Mouse (Mus musculus) ES-E14 (cell line): Measurements from ENCODE around the gene C1rl. TPM values are rescaled to one million over a fixed set of nuclear protein-coding genes. Genes with fewer than 3 reads are reported as not detected.
"Not testable (repeated sequence)": the region's sequence is repeated elsewhere in the genome, so short reads cannot be mapped to it uniquely, and the experiment has no call there.

Experiments used
- DNase-seq: peaks from one replicate; pipeline ENCODE4 v3.0.0-alpha.2; 2013; ENCODE audit warnings: low read depth, low spot score
- H3K27ac ChIP-seq: 2 replicates; pipeline ENCODE4 v1.5.1; 2012; ENCODE audit warnings: low read depth, mild to moderate bottlenecking, low read length, moderate library complexity, mixed read lengths; ENCODE audit not compliant: poor library complexity, insufficient read depth, severe bottlenecking
- H3K36me3 ChIP-seq: 2 replicates; pipeline ENCODE4 v1.6.1; 2012; ENCODE audit warnings: mild to moderate bottlenecking, low read length, moderate library complexity, mixed read lengths; ENCODE audit not compliant: control insufficient read depth, poor library complexity, insufficient read depth, severe bottlenecking
- H3K4me1 ChIP-seq, 2 experiments: fragments of 150-350 bp in 1 of 2; sonication (generic) in 1 of 2; 2 replicates each; pipeline ENCODE4 v1.6.1; 2012; ENCODE audit warnings: low read length in 2 of 2, mild to moderate bottlenecking in 1 of 2, mixed read lengths in 1 of 2; ENCODE audit not compliant: control insufficient read depth in 2 of 2, insufficient read depth in 2 of 2, poor library complexity in 1 of 2
- H3K4me3 ChIP-seq, 2 experiments: fragments of 150-350 bp in 1 of 2; sonication (generic) in 1 of 2; 2 replicates each; pipeline ENCODE4 v1.5.1; 2012; ENCODE audit warnings: low read length in 2 of 2, low read depth in 1 of 2, mild to moderate bottlenecking in 1 of 2, mixed read lengths in 1 of 2; ENCODE audit not compliant: insufficient read depth in 1 of 2, poor library complexity in 1 of 2, severe bottlenecking in 1 of 2
- H3K9ac ChIP-seq: 2 replicates; pipeline ENCODE4 v1.6.1; 2012; ENCODE audit warnings: low read depth, mild to moderate bottlenecking, low read length, mixed read lengths; ENCODE audit not compliant: poor library complexity, insufficient read depth, severe bottlenecking
- H3K9me3 ChIP-seq: fragments of 150-350 bp; sonication (generic); 2 replicates; pipeline ENCODE4 v1.6.1; 2012; ENCODE audit warnings: low read depth, mild to moderate bottlenecking, low read length; ENCODE audit not compliant: control insufficient read depth, insufficient read depth
- CHD2 ChIP-seq: IDR thresholded peaks from 2 replicates; pipeline ENCODE4 v1.6.1; 2014; ENCODE audit warnings: mild to moderate bottlenecking, low read depth, low read length, inconsistent platforms
- HCFC1 ChIP-seq: IDR thresholded peaks from 2 replicates; pipeline ENCODE4 v1.6.1; 2012; ENCODE audit warnings: low read length, inconsistent platforms, borderline replicate concordance; ENCODE audit not compliant: insufficient read depth
- MAFK ChIP-seq: IDR thresholded peaks from 2 replicates; pipeline ENCODE4 v1.6.1; 2014; ENCODE audit warnings: mild to moderate bottlenecking, low read depth, low read length, inconsistent platforms; ENCODE audit not compliant: insufficient read depth
- ZC3H11A ChIP-seq: IDR thresholded peaks from 2 replicates; pipeline ENCODE4 v1.6.1; 2012; ENCODE audit warnings: low read depth, mild to moderate bottlenecking, inconsistent platforms, low read length, borderline replicate concordance
- ZNF384 ChIP-seq: IDR thresholded peaks from 2 replicates; pipeline ENCODE4 v1.6.1; 2012; ENCODE audit warnings: low read depth, low read length, inconsistent platforms
- in situ Hi-C, 2 experiments: fragments of 600-800 bp; cut with MboI; formaldehyde crosslinking; loops; one replicate each; pipeline ENCODE4 v1.15.1; 2025; ENCODE audit warnings: low sequenced_read_pairs in 2 of 2, inconsistent platforms in 1 of 2; ENCODE audit not compliant: unreplicated experiment in 2 of 2
- total RNA-seq: library from RNA; depleted of rRNA; stranded (reverse); fragments of 300-350 nt; gene quantifications from 2 replicates; pipeline ENCODE4 v1.2.3, GENCODE M21; 2012

The C1rl gene
- total RNA-seq, 1 experiment: 1.0 TPM

DNA sequence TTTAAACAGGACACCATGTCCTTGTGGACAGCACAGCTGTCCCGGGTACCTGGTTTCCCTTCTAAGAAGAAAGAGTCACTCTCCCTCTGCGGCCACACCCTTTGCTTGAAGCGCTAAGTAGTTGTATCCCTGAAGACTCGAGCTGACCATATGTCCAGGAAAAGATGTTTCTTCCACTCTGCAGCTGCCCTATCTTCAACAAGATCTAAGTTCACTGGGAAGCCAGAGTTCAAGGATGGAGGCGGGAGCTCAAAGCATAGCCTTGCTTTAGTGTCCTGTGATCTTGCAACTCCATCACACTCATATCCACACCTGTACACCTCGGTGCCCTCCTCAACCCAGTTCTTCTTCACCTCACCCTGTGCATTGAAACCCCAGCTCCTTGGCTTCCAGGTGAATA lies 19.0 kb downstream of the C1rl start:
- no peak overlapping the region for H3K4me3 ChIP-seq
- in situ Hi-C loops: no loop called here
- H3K4me1 ChIP-seq: peaks cover 0 to 7% of the 10 kb centered on the region in 2 experiments; a peak in 1 of 4 replicates
- DNase-seq: no peak
- no peaks in the 10 kb centered on the region for H3K9me3 ChIP-seq
- H3K27ac ChIP-seq: no peak overlapping the region
- no peak for TF ChIP-seq MAFK
- no peak for TF ChIP-seq HCFC1
- no peak for TF ChIP-seq CHD2
- no peak for TF ChIP-seq ZNF384
- TF ChIP-seq ZC3H11A: no peak
- H3K36me3 ChIP-seq: no peaks in the 10 kb centered on the region
- H3K9ac ChIP-seq: no peak overlapping the region

GRCm38 (mm10) chr6:124512355-124512836 lies 19.5 kb downstream of the C1rl start, which contains the start of gene C1ra:
TSS of gene C1ra (plus strand) at chr6:124512405.
- no peaks in the 10 kb centered on the region for H3K9me3 ChIP-seq
- DNase-seq: no peak
- peaks cover 0 to 7% of the 10 kb centered on the region in 2 experiments; a peak in 1 of 4 replicates for H3K4me1 ChIP-seq
- H3K27ac ChIP-seq: no peak within 1 kb of the TSS
- H3K9ac ChIP-seq: no peak within 1 kb of the TSS
- H3K4me3 ChIP-seq: no peak within 1 kb of the TSS
- in situ Hi-C loops: no loop called here
- TF ChIP-seq HCFC1: no peak
- no peak for TF ChIP-seq MAFK
- TF ChIP-seq CHD2: no peak
- no peak for TF ChIP-seq ZC3H11A
- TF ChIP-seq ZNF384: peak; percentile 69
- H3K36me3 ChIP-seq: no peaks in the 10 kb centered on the region

GRCm38 (mm10) chr6:124517733-124518132 lies 24.8 kb downstream of the C1rl start:
- H3K9ac ChIP-seq, in situ Hi-C loops, H3K4me3 ChIP-seq, H3K36me3 ChIP-seq, H3K4me1 ChIP-seq, H3K9me3 ChIP-seq, DNase-seq, H3K27ac ChIP-seq: not testable (repeated sequence)

DNA sequence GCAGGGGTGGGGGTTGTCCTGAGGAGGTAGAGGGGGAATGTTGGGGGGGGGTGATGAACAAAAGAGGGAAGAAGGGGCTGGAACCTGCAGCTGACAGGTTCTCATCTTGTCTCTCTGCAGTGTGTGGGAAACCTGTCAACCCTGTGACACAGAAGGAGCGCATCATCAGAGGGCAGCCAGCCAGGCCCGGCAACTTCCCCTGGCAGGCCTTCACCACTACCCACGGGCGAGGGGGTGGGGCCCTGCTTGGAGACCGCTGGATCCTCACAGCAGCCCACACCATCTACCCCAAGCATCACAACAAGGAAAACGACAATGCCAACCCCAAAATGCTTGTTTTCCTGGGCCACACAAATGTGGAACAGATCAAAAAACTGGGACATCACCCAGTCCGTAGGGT lies 29.2 kb downstream of the C1rl start:
- in situ Hi-C loops, H3K9ac ChIP-seq, DNase-seq, H3K9me3 ChIP-seq, H3K4me3 ChIP-seq, H3K36me3 ChIP-seq, H3K27ac ChIP-seq, H3K4me1 ChIP-seq: not testable (repeated sequence)

GRCm38 (mm10) chr6:124527881-124528280 lies 35.0 kb downstream of the C1rl start:
- in situ Hi-C loops: no loop called here
- no peak for DNase-seq
- H3K27ac ChIP-seq: no peak overlapping the region

More at GRCm38 (mm10) chr6:124527881-124528280, 35.0 kb downstream of the C1rl start:
- no peak overlapping the region for H3K9ac ChIP-seq
- TF ChIP-seq ZC3H11A (no peak), CHD2 (no peak), ZNF384 (no peak), MAFK (no peak), HCFC1 (no peak)
- H3K9me3 ChIP-seq: no peaks in the 10 kb centered on the region
- no peak overlapping the region for H3K4me3 ChIP-seq
- no peaks in the 10 kb centered on the region for H3K4me1 ChIP-seq
- no peaks in the 10 kb centered on the region for H3K36me3 ChIP-seq
